Mouse (Mus musculus): ENCODE measurements at regions not wholly inside any gene's neighbourhood (a gene's known extent, or its start where the extent isn't known, plus 50 kb on each side); places are given as distances from the start of the nearest gene placed in this dataset.

- in situ Hi-C loops (cut with MboI, MseI): no loop called here
These were observed 83.3 kb upstream of the Pmfbp1 start for GRCm38 (mm10) chr8:109410531-109410930.

DNA sequence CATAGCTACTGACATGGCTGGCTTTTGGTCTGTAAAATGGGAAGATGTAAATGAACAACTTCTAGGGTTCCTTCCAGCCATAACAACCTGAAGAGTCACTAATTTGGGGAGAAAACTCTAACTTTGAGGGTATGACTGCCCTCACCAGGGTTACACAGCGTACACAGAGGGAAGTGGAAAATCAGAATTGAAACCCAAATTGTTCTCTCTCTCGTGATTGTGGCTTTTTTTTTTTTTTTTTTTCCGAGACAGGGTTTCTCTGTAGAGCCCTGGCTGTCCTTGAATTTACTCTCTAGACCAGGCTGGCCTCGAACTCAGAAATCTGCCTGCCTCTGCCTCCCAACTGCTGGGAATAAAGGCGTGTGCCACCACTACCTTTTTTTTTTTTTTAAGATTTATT lies 80.4 kb upstream of the Pmfbp1 start:
- in situ Hi-C loops (cut with MboI, MseI): no loop called here

DNA sequence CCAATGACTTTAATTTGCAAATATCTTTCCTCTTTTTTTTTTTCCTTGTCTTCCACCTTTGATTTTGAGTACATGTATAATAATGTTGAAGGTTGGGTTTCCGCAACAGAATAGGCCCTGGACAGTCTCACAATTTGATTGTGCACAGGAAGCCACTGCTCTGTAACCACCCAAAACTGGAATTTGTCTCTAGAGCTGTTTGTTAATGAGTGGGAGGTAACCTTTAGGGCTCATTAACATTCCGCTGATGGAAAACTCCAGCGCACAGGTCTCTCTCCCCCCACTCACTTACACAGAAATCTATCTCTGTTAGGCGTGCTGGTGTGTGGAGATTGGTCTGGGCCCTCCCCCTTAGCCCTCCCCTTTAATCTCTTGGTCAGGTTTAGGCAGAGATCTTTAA lies 78.5 kb upstream of the Pmfbp1 start:
- in situ Hi-C loops (cut with MboI, MseI): no loop called here

GRCm38 (mm10) chr8:109415906-109416305 lies 77.9 kb upstream of the Pmfbp1 start:
- in situ Hi-C loops (cut with MboI, MseI): no loop called here

DNA sequence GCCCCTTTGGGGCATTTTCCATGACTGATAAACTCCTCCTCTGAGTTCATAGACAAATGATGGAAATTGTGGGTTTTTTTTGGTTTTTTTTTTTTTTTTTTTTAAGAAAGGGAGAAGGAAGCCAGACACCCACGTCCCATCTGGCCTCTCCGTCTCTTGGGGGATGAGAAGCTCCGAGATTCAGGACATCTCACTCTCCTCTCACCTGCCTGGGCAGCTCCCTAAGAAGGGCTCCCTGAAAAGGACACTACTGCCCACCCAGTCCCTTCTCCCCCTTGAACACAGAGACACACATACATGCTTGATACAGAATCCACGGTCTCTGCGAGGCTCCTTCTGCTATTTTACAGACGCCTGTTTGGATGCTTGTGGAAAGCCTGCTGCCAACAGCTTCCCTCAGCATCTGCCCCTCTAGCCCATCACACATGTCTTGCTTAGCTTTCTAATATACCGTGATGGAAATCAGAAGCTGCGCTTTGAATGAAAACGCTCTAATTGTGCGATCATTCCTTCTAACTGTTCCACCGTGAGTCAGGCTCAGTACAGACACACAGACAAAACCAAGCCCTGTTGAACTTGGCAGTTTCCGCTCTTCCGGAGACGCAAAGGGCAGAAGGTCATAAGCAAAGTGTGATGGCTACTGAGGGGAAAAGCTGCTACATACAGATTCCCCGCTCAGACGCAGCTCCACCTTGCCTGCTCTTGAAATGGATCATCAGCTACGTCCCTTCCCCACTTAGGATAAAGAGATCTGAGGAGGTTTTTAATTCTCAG lies 77.3 kb upstream of the Pmfbp1 start:
- in situ Hi-C loops (cut with MboI, MseI): no loop called here

- in situ Hi-C loops (cut with MboI, MseI): no loop called here
These were observed 76.6 kb upstream of the Pmfbp1 start for GRCm38 (mm10) chr8:109417222-109417621.

DNA sequence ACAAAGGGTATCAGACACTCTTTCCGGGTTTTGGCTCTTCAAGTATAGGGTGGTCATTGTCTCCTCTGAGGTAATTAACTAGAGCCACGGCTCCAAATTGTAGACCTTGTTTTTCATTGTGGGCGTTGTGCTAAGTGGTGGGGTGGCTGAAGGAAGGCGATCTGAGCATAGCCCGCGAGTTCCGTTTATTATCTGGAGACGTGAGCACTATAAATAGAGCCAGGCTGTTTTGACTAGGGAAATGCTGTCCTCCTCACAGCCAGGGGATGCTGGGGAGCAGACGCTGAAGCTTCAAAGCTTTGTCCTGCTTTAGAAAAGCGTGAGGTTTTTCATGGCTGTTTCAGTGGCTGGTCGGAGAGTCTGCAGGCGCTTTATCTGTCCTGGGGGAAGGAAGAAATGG lies 75.9 kb upstream of the Pmfbp1 start:
- in situ Hi-C loops (cut with MboI, MseI): no loop called here

- in situ Hi-C loops (cut with MboI, MseI): no loop called here
These were observed 74.7 kb upstream of the Pmfbp1 start for GRCm38 (mm10) chr8:109419029-109419596.

DNA sequence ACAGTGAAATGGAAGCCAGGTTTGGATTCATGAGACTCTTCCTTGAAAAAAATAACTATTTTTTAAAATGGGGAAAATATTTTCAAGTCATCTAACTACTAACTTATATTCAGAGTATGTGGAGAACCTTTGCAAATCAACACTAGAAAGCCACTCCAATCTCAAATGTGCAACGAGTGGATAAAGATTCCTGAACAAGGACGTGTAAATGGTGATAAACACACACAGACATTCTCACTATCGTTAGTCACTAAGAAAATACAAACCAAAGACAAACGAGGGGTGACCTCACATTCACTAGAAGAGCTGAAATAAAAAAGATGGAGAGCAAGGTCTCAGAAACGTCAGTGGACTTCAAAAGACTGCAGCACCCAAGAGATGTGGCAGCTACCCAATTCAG lies 69.8 kb upstream of the Pmfbp1 start:
- in situ Hi-C loops (cut with MboI, MseI): loop anchor here (10.0 kb wide), 1 partner anchor 581 kb away; no protein-coding TSS in a partner anchor

GRCm38 (mm10) chr8:109428551-109428950 lies 65.3 kb upstream of the Pmfbp1 start:
- in situ Hi-C loops (cut with MboI, MseI): loop anchor here (10.0 kb wide), 1 partner anchor 576 kb away; no protein-coding TSS in a partner anchor

DNA sequence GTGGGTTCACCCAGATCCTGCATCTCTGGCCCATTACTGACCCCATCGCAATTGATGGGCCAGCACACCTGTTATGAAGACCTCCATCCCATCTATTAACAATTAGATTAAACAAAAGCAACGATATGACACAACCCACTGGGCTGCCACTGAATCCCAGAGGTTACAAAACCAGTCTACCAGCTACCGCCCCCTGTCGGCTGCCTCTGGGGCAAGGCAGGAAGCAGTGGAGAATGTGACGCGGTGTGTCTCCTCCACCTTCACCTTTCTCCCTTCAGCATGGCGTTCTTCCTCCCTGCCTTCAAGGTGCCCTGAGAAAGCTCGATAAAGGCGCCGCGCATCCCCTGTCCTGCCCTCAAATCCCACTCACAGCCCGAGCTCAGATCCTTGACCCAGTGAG lies 59.3 kb upstream of the Pmfbp1 start:
- in situ Hi-C loops (cut with MboI, MseI): no loop called here

DNA sequence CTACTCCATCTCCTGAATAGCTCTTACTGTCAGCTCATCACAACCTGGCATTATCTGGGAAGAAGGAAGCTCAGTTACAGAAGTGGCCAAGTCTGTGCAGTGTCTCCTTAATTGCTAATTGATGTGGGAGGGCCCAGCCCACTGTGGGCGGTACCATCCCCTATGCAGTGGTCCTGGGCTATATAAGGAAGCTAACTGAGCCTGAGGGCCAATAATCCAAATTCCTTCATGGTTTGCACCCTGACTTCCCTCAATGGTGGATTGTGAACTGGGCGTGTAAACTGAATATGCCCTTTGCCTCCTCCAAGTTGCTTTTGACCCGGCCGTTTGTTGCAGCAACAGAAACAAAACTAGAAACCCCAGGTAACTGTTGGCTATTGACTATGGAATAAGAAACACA lies 57.8 kb upstream of the Pmfbp1 start:
- in situ Hi-C loops (cut with MboI, MseI): no loop called here

GRCm38 (mm10) chr8:109436830-109437567 lies 56.8 kb upstream of the Pmfbp1 start:
- in situ Hi-C loops (cut with MboI, MseI): no loop called here

DNA sequence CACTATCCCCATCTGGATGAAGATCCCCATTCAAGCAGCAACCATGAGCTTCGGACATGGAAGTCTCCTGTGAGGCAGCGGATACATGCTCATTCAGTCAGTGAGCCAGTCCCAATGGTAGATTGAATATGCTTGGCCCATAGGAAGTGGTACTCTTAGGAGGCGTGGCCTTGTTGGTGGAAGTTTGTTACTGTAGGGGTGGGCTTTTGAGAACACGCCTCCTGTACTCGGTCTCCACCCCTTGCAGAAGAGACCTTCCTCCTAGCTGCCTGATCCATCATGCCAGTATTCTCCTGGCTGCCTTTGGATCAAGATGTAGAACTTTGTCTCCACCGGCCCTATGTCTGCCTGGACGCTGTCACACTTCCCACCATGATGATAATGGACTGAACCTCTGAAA lies 55.3 kb upstream of the Pmfbp1 start:
- in situ Hi-C loops (cut with MboI, MseI): no loop called here
